Mouse (Mus musculus) CH12.LX (cell line): ENCODE results near the gene Coq10a.

Experiments
- CTCF ChIP-seq, 2 experiments: IDR thresholded peaks in 1 of 2; conservative IDR thresholded peaks in 1 of 2; 2 replicates each; pipeline ENCODE4 v1.5.1; 2011 to 2012; ENCODE audit warnings: low read depth in 2 of 2, low read length in 2 of 2, improper control_type of control experiment in 1 of 2, inconsistent platforms in 1 of 2, mild to moderate bottlenecking in 1 of 2, moderate library complexity in 1 of 2
- EP300 ChIP-seq: IDR thresholded peaks from 2 replicates; pipeline ENCODE4 v1.6.1; 2011; ENCODE audit warnings: low read length, improper control_type of control experiment
- ETS1 ChIP-seq: conservative IDR thresholded peaks from 2 replicates; pipeline ENCODE4 v1.6.1; 2012; ENCODE audit warnings: low read depth, mild to moderate bottlenecking, inconsistent platforms, low read length, improper control_type of control experiment, moderate library complexity
- KAT2A ChIP-seq: IDR thresholded peaks from 2 replicates; pipeline ENCODE4 v1.6.1; 2012; ENCODE audit warnings: low read length, improper control_type of control experiment, inconsistent platforms; ENCODE audit not compliant: insufficient replicate concordance
- PAX5 ChIP-seq: IDR thresholded peaks from 2 replicates; pipeline ENCODE4 v1.6.1; 2012; ENCODE audit warnings: low read length, inconsistent platforms, mixed read lengths
- POLR2A ChIP-seq: IDR thresholded peaks from 2 replicates; pipeline ENCODE4 v1.6.1; 2011; ENCODE audit warnings: low read depth, mild to moderate bottlenecking, improper control_type of control experiment, low read length
- POLR2AphosphoS2 ChIP-seq: IDR thresholded peaks from 2 replicates; pipeline ENCODE4 v1.6.1; 2011; ENCODE audit warnings: low read depth, low read length, improper control_type of control experiment
- TBP ChIP-seq: conservative IDR thresholded peaks from 2 replicates; pipeline ENCODE4 v1.6.1; 2011; ENCODE audit warnings: low read depth, low read length, improper control_type of control experiment
- UBTF ChIP-seq: IDR thresholded peaks from 2 replicates; pipeline ENCODE4 v1.6.1; 2012; ENCODE audit warnings: low read depth, mild to moderate bottlenecking, inconsistent platforms, low read length, improper control_type of control experiment, moderate library complexity
- ZNF384 ChIP-seq: IDR thresholded peaks from 2 replicates; pipeline ENCODE4 v1.6.1; 2012; ENCODE audit warnings: low read depth, low read length, improper control_type of control experiment, inconsistent platforms

- no peak for TF ChIP-seq POLR2AphosphoS2
- TF ChIP-seq ETS1 = no peak
- no peak for TF ChIP-seq EP300
- TF ChIP-seq POLR2A = no peak
- peak in 1 of 2 experiments; percentile 35; a peak in 2 of 4 replicates for TF ChIP-seq CTCF (conservative IDR thresholded peaks at IDR 0.05 in 1 of 2, IDR thresholded peaks at IDR 0.05 in 1 of 2; ENCODE audit: low read depth in 2 of 2, low read length in 2 of 2)
- TF ChIP-seq UBTF = no peak
- no peak for TF ChIP-seq ZNF384
- TF ChIP-seq KAT2A = no peak
- TF ChIP-seq TBP = no peak
- no peak for TF ChIP-seq PAX5
These were observed 5.6 kb upstream of the Coq10a start for GRCm38 (mm10) chr10:128374393-128374792.
